Mouse (Mus musculus): ENCODE results near the gene Grik3.

DNA sequence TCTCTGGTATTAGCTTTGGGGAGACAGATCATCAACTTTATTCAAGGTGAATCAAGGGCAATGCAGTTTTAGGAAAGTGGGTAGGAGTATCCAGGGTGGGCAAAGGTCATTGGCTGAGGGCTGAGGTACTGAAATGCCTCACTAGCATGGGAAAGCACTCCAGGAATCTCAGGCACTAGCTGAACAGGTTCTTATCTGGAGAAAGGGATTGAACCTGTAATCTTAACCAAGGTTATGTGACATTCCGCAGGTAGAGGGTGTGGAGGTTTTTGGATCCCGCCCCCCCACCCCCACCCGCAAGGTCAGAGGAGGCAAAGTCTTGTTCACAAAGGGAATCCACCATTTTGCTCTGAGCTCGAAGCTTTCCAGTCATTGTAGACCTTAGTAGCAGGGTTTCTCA lies 93.4 kb downstream of the Grik3 start:
- TF ChIP-seq CTCF (IDR thresholded peaks at IDR 0.05; ENCODE audit: low read depth, low read length): no peak
- TF ChIP-seq POLR2A (IDR thresholded peaks at IDR 0.05; ENCODE audit: borderline replicate concordance, low read depth, low read length): no peak
